In the genomic region with DNA sequence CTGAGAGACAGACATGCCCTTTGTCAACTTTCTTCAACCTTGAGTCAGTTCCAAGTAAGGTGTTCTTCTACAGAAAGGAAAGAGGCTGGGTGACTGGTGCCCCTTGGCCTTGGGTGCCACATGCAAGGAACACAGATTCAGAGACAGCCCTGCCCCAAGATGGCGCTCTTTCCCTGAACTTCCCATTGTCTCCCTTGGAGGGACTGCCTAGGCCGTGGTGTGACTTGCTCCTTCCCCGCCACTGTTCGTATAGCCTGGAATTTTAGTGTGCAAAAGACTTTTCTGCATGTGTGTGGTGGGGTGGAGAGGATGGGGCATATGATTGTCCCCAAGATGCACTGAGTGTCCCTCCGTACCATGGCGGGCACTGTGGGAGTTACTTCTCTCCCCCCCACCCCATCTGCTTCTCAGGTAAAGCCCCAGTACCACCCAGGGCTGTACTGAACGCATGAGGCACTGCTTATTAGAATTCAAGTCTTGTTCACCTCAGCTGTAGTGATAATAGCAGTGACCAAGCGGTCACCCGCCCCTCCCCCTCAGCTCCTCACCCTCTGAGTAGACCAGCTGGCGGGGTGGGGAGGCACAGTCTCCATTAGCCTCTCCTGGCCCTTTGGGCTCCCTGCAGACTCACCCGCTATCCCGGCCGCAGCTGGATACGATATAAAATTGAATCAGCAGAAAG, we compare ENCODE assay signal across 8 mouse cellular contexts.
DNase-seq lines count a peak whose midpoint lies in the region; ATAC-seq lines count a peak whose summit lies in the region.

No protein-coding gene starts in this region.

- H3K4me2 ChIP-seq in forebrain, embryonic 13.5 days = peak overlapping the region; percentile 17

- intact Hi-C loops in heart, postnatal 14 days (cut with DNase I) = loop anchor here (2.0 kb wide), 1 partner anchor 92 kb away; no protein-coding TSS in a partner anchor

- H3K9me3 ChIP-seq in forebrain, embryonic 13.5 days (replicated peaks) = peaks cover 3% of the 10 kb centered on the region; the same call in 1 of the 2 replicates
- H3K9me3 ChIP-seq in midbrain, embryonic 10.5 days (replicated peaks) = peaks cover 18% of the 10 kb centered on the region

- H3K27ac ChIP-seq in forebrain, embryonic 13.5 days = peak overlapping the region; percentile 65
- H3K27ac ChIP-seq in midbrain, embryonic 10.5 days (replicated peaks) = peak overlapping the region; percentile 85

- peaks cover 17% of the 10 kb centered on the region for H3K4me1 ChIP-seq in forebrain, embryonic 13.5 days
- H3K4me1 ChIP-seq in midbrain, embryonic 10.5 days = peaks cover 25% of the 10 kb centered on the region

- no peaks in the 10 kb centered on the region for H3K27me3 ChIP-seq in forebrain, embryonic 13.5 days
- H3K27me3 ChIP-seq in midbrain, embryonic 10.5 days (ENCODE audit: low read depth, poor library complexity, severe bottlenecking) = no peaks in the 10 kb centered on the region

- H3K4me3 ChIP-seq in forebrain, embryonic 13.5 days = no peak overlapping the region
- peak overlapping the region; percentile 18; the same call in 1 of the 2 replicates for H3K4me3 ChIP-seq in midbrain, embryonic 10.5 days

- H3K9ac ChIP-seq in forebrain, embryonic 13.5 days = peak overlapping the region; percentile 26; the same call in 1 of the 2 replicates

- ATAC-seq in forebrain, embryonic 13.5 days = peak; percentile 90

- 38% methylated on average over 14 of the region's 14 CpGs for WGBS in forebrain, embryonic 13.5 days
- WGBS in large intestine, adult 2 months = 77% methylated on average over 14 of the region's 14 CpGs
- WGBS in midbrain, embryonic 10.5 days = 64% methylated on average over 14 of the region's 14 CpGs

- H3K36me3 ChIP-seq in forebrain, embryonic 13.5 days (ENCODE audit: poor library complexity, severe bottlenecking) = 0 out of 2 replicates have a peak, but pooled peaks cover 3% of the 10 kb centered on the region
- H3K36me3 ChIP-seq in midbrain, embryonic 10.5 days = peaks cover 8% of the 10 kb centered on the region

- peak; percentile 17 for DNase-seq in kidney, adult 18-20 months
- DNase-seq in kidney, adult 11 months = no peak
- DNase-seq in adrenal gland, adult 18-20 months (ENCODE audit: low spot score in 2 of 2) = peak; percentile 63 to 64
- peak; percentile 42 to 58 for DNase-seq in heart, postnatal 14 days
- DNase-seq in large intestine, adult 2 months (ENCODE audit: low read depth, low spot score) = peak; percentile 11
- DNase-seq in midbrain, embryonic 10.5 days (ENCODE audit: low spot score) = peak; percentile 64
- peak; percentile 58 for DNase-seq in urinary bladder, postnatal 14 days (ENCODE audit: low spot score)
